Mouse (Mus musculus): ENCODE measurements around the gene Fgfr2.

Fgfr2 gene

DNA sequence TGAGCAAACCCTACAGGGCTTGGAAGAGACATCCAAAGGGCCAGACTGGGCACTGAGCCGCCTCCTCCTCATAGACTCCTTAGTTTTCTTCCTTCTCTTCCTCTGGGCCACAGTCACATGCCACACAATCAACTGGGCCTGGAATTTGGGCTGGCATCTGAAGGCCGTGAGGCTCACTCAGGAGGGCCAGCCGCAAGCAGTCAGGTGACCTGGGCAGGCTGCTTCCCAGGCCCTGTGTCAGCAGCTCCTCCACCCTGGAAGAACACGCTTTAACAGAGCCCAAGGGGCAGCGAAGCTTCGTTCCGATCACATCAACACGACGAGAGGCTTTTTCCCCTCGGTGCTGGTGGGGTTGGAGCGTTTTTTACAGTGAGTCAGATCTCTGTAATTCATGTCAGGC is 320.5 kb downstream of the Fgfr2 start:
- no peak for DNase-seq (ENCODE audit: low read depth, low spot score)

DNA sequence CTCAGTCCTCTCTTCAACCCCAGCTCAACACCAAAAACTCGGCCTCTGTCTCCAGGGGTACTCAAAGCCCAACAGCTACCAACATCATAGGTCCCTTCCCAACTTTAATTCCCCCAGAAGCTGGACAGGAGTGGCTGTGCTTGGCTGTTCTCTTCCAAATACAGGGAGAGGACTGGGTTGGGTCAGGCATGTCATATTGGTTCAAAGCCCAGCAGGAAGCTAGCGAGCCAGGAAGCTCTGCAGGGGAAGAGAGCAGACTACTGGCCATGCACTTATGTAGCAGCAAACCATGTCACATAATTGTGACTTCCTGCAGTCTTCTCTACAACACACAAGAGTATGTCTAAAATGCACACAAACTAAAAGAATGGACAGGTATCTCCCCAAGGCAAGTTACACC is 321.1 kb downstream of the Fgfr2 start:
- no peak for DNase-seq (ENCODE audit: low read depth, low spot score)

GRCm38 (mm10) chr7:132801509-132801908 is 321.6 kb downstream of the Fgfr2 start:
- no peak for DNase-seq (ENCODE audit: low read depth, low spot score)

- DNase-seq (ENCODE audit: low read depth, low spot score) = no peak
Measured at GRCm38 (mm10) chr7:132800868-132801267, 322.3 kb downstream of the Fgfr2 start.

GRCm38 (mm10) chr7:132799119-132800016 is 323.8 kb downstream of the Fgfr2 start:
- no peak for DNase-seq (ENCODE audit: low read depth, low spot score)

- no peak for DNase-seq (ENCODE audit: low read depth, low spot score)
Measured at GRCm38 (mm10) chr7:132795141-132795540, 328.0 kb downstream of the Fgfr2 start.

DNA sequence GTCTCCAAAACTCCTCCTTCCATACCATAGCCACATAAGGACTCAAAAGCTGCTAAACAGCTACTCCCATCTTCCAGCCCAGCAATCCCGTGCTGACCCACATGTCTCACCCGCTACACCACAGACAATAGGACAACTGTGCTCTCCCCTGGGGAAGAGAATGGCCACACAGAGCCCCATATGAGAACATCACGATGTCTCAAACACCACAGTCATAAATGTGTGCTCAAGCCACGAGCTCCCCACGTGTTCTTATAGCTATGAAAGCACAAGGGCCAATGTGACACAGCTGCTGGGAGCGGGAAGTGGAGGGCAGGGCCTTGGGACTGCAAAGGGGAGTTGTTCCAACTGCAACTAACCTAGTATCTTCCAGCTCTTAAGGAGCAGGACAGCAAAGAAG is 329.7 kb downstream of the Fgfr2 start:
- DNase-seq (ENCODE audit: low read depth, low spot score) = no peak

- DNase-seq (ENCODE audit: low read depth, low spot score) = no peak
Measured at GRCm38 (mm10) chr7:132790447-132791219, 332.5 kb downstream of the Fgfr2 start.

DNA sequence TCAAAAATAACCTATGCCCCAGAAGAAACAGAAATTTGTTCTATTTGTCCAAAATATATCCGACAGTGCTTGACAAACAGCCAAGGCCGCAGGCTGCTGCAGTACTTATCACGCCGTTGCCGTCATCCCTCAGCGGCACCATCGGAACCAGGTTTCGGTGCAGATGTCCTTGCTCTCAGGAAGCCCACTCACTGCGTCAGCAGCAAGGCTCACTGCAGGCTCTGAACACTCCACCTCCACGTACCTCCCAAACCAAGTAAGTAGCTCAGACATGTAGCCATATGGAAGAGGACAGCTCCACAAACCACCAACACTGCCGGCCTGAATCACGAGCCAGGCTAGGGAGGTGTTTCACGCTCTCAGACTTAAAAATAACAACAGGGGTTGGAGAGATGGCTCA is 334.3 kb downstream of the Fgfr2 start:
- peak; percentile 96 for DNase-seq (ENCODE audit: low read depth, low spot score)

DNA sequence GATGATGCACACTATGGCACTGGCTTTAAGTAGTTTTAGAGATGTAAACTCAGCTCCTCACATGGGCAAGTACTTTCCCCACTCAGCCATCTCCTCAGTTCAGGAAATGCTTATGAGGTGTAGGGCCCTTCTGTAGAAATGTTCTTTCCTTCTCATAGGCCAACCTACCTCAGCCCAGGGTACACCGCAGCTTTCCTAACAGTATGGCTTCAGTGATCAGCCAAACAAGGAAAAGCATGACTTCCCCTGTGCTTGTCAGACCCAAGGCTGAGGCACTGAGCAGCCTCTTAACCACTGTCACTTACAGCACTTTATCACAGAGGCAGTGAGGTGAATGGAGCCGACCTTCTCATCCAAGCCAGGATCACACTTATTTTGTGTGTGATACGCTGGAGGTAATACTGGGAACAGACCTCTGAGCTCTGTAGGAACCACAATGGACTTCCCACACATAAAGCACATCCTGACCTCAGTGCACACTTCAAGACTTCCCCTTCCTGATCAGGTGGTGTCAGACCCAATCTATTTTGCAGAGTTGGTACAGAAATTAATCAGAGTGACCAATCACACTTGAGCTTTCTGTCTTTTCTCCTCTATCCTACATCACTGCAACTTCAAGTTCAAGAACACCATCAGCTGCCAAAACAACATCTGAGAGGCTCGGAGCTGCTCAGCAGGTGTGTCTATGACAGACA is 335.5 kb downstream of the Fgfr2 start:
- DNase-seq (ENCODE audit: low read depth, low spot score) = no peak

DNA sequence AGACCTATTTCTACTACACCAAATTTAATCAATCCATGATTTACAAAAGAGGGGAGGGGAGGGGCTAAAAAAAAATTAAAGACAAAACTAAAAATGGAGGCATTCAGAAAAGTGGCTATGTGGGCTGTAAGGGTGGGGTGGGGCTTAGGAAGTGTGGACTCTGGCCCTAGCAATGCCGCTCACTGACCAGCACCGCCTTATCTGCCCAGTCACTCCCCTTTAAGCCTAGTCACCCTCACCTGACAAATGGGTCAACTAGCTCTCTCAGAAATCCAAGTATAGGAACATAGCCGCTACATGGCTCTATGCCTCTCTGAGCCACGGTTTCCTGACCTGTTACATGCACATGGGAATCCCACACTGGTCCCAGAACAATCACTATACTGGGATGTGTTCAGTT is 336.1 kb downstream of the Fgfr2 start:
- no peak for DNase-seq (ENCODE audit: low read depth, low spot score)

DNA sequence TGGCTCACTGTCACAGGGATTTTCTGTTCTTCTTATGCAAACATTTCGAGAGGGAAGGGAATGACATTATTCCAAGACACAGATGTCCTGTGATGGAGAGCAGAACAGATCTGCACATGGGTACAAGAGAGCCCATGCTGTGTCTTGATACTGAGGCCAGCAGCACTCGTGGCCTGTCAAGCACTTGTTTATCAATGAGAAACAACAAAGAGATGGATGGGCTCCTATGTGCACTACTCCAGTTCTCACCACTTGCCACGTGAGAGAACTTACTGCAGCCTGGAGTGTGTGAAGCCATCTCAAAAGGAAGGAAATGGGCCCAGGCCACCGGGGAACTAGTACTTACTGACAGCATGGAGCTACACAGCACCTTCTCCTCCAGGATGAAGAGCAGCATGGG is 336.6 kb downstream of the Fgfr2 start:
- no peak for DNase-seq (ENCODE audit: low read depth, low spot score)

DNA sequence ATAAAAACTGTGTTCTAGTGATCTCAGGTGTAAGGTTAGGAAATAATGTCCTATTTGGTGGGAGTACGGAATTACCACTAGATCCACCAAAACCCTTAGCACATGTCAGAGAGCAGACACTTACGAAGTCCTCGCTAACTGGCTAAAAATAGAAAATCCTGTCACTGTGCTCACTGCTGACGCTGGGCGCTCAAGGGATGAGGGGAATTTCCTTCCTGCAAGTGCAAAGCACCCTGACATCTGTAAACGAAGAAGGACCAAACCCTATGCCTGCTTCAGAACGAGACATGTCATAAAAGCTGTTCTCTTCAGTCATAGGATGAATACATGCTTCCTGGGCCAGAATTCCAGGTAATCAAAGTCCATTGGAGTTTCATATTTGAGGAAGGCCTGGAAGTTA is 337.1 kb downstream of the Fgfr2 start:
- no peak for DNase-seq (ENCODE audit: low read depth, low spot score)

GRCm38 (mm10) chr7:132784101-132784500 is 339.0 kb downstream of the Fgfr2 start:
- DNase-seq (ENCODE audit: low read depth, low spot score) = no peak

DNA sequence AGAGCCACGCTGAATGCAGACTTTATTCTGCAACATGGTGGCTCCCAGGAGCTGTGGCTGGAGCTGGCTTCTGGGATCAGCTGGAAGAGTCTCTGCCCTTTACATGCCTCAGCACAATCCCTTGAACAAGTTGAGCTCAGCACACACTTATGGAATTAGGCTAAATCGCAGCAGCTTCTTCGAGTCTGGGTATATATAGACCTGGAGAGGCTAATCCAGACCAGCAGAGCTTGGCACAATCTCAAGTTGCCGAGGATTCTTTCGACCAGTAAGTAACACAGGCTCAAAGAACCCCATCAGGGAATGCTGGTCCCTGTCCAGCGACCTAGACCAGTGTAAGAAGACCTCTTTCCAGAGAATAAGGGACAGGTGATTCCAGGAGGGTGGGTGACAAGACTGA is 341.3 kb downstream of the Fgfr2 start:
- no peak for DNase-seq (ENCODE audit: low read depth, low spot score)

- no peak for DNase-seq (ENCODE audit: low read depth, low spot score)
Measured at GRCm38 (mm10) chr7:132781130-132781814, 341.9 kb downstream of the Fgfr2 start.

DNA sequence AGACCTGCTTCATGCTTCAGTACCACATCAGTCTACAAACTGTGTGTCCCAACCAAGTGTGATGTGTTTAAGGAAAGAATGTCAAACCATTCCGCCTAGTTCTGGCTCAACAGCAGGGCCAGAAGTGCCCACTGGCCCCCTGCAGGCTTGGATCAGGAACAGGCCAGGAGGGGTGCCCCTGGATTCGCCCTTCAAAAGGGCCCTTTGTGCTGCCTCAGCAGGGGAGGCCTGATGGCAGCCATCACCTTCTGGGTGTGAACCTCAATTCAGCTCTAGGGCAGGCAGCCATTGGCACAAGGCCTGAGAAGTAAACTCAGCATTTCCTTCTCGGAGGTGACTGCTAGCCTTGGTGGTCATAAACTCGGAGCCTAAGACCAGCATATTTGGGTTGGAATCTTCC is 342.5 kb downstream of the Fgfr2 start:
- DNase-seq (ENCODE audit: low read depth, low spot score) = no peak

- DNase-seq (ENCODE audit: low read depth, low spot score) = no peak
Measured at GRCm38 (mm10) chr7:132778630-132779029, 344.5 kb downstream of the Fgfr2 start.

GRCm38 (mm10) chr7:132777728-132778453 is 345.3 kb downstream of the Fgfr2 start:
- DNase-seq (ENCODE audit: low read depth, low spot score) = no peak

GRCm38 (mm10) chr7:132777117-132777516 is 346.0 kb downstream of the Fgfr2 start:
- DNase-seq (ENCODE audit: low read depth, low spot score) = no peak
